Mouse (Mus musculus): ENCODE data around the gene 4931440F15Rik. TPM values are rescaled to one million over a fixed set of nuclear protein-coding genes. Genes with fewer than 3 reads are reported as not detected.
"Not testable (repeated sequence)": the region's sequence is repeated elsewhere in the genome, so short reads cannot be mapped to it uniquely, and the experiment has no call there.

Gene 4931440F15Rik
- 0.90 and 1.2 TPM in 2 replicates for polyA plus RNA-seq (2012; rRNA removed)

DNA sequence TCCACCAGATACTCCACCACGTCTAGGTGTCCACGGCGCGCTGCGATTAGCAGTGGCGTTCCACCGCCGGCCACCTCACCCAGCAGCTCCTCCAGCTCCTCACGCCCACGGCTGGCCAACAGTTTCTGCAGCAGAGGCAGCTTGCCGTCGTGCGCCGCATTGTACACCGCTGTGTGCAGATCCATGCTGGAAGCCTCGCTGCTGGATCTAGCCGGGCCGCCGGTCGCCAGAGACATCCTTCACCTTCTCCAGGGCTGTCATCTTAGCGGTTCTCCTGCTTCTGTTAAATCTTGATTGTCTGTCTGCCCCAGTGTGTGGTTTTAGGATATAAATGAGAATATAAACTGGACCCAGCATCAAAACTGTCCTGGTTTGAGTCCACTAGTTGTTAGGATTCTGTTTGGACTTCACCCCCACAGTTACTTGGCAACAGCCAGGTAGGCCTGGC, at the start of gene 4931440F15Rik:
Gene 4931440F15Rik, minus strand, starts transcription at position 398 of the 448 bp plus-strand sequence.
- H3K27ac ChIP-seq (ENCODE audit: insufficient read depth, low read length); H3K4me1 ChIP-seq (ENCODE audit: control insufficient read depth, insufficient read depth, low read length); H3K4me3 ChIP-seq (ENCODE audit: insufficient read depth, low read length): not testable (repeated sequence)

DNA sequence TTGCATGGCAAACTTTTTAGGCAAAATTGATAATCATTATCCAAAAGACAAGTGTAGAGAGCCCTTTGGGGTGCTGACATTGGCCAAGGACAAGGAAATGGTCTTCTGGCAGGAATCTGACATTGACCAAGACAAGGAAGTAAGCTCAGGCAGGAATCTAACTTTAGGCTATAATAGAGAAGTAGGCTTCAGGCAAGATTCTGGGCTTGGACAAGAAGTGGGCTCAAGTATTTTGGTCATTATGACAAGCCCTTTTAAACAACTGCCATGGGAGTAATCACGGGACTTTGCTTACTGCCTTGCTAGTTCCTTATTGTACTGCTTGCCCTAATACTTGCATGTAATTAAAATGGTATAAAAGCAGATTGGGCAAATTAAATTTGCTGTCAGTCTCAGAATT, 49.3 kb upstream of the 4931440F15Rik start:
- H3K27ac ChIP-seq (ENCODE audit: insufficient read depth, low read length): not testable (repeated sequence)

DNA sequence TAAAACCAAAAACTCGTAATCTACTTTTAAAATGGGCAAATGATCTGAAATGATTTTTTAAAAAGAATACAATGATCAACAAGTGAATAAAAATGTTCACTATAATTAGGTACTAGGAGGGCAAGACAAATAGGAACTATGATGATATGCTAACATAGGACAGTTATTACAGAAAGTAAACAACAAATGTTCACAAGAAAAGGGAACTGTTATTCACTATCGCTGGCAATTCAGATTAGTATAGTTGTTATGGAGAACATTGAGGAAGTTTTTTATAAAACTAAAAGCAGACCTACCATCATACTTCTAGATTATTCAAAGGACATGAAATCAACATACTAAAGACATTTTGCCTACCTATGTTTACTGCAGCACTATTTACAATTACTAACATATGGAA, 44.7 kb upstream of the 4931440F15Rik start:
- no peak for TF ChIP-seq CTCF (IDR thresholded peaks at IDR 0.05; ENCODE audit: extremely low read depth, insufficient read depth, low read length)
- TF ChIP-seq POLR2A (IDR thresholded peaks at IDR 0.05; ENCODE audit: extremely low read depth, insufficient read depth, low read length): no peak

More for the DNA sequence above, 49.3 kb upstream of the 4931440F15Rik start:
- H3K4me1 ChIP-seq (ENCODE audit: control insufficient read depth, insufficient read depth, low read length); H3K4me3 ChIP-seq (ENCODE audit: insufficient read depth, low read length): not testable (repeated sequence)

DNA sequence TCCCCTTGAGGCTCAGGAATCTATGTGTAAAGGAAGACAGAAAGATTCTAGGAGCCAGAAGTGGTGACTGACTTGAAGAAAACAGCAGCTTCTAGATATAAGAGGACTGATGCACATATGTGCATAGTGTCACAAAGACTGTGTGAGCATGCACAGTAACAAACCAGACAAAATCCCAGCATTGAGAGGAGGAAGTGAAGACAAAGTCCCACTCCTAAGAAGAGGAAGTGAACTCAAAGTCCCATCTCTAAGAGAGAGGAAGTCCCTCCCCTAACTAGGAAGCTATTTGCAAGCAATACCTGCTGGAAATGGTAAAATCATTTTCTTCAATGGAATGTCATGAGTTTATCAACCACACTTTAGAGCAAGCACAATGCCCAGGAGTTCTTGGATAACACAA, 38.8 kb upstream of the 4931440F15Rik start:
- Histone ChIP-seq H3K4me3 (ENCODE audit: insufficient read depth, low read length) (no peak overlapping the region), H3K27ac (ENCODE audit: insufficient read depth, low read length) (no peak overlapping the region), H3K4me1 (ENCODE audit: control insufficient read depth, insufficient read depth, low read length) (peaks cover 3% of the 10 kb centered on the region; the same call in 1 of the 2 replicates)
- TF ChIP-seq CTCF (IDR thresholded peaks at IDR 0.05; ENCODE audit: extremely low read depth, insufficient read depth, low read length) (no peak), POLR2A (IDR thresholded peaks at IDR 0.05; ENCODE audit: extremely low read depth, insufficient read depth, low read length) (no peak)

More for the DNA sequence above, 44.7 kb upstream of the 4931440F15Rik start:
- no peaks in the 10 kb centered on the region for H3K4me1 ChIP-seq (ENCODE audit: control insufficient read depth, insufficient read depth, low read length)
- no peak overlapping the region for H3K4me3 ChIP-seq (ENCODE audit: insufficient read depth, low read length)
- H3K27ac ChIP-seq (ENCODE audit: insufficient read depth, low read length): no peak overlapping the region

DNA sequence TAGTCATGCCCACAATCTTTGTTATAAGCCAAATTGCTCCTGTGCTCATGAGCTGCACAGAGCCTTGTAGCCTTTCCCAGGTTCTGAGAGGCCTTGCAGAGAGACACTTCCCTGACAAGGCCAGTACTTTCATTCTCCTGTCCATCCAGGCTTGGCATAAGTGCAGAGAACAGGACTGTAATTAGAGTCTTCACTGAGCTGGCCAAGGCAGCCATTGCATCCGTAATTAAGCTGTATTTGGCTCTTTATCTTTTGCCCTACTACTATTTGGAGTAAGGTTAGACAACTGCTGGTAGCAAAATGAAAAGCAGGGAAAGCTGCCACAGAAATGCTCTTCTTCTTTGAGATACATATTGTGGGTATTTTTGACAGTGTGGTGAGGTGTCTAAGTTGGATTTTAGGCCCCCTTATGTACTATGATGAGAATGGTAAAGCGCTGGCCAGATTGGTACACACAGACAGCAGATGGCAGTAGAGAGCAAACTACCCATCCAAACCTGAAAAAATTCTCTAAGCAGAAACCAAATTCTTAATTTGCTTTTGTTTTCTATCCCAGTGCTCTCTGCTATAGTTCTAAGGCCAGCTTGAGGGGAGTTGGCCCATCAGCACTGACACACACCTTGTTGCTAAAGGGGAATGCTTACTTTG, 36.4 kb upstream of the 4931440F15Rik start:
- TF ChIP-seq POLR2A (IDR thresholded peaks at IDR 0.05; ENCODE audit: extremely low read depth, insufficient read depth, low read length) (no peak), CTCF (IDR thresholded peaks at IDR 0.05; ENCODE audit: extremely low read depth, insufficient read depth, low read length) (peak; percentile 59)
- H3K27ac ChIP-seq (ENCODE audit: insufficient read depth, low read length): no peak overlapping the region
- peaks cover 3% of the 10 kb centered on the region; the same call in 1 of the 2 replicates for H3K4me1 ChIP-seq (ENCODE audit: control insufficient read depth, insufficient read depth, low read length)
- no peak overlapping the region for H3K4me3 ChIP-seq (ENCODE audit: insufficient read depth, low read length)

DNA sequence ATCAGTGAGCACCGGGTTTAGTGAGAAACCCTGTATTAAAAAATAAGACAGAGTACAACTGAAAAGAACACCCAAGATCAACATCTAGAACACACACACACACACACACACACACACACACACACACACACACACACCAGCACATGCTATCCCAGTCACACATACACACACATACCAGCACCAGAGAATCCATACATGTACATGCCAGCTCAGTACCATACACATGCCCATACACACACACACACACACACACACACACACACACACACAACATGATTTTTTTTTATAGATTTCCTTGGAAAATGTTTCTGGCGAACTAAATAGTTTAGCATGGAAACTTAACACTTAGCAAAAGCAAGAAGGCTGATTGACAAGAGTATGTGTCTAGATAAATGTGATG, 35.6 kb upstream of the 4931440F15Rik start:
- no peak overlapping the region for H3K4me3 ChIP-seq (ENCODE audit: insufficient read depth, low read length)
- peaks cover 3% of the 10 kb centered on the region; the same call in 1 of the 2 replicates for H3K4me1 ChIP-seq (ENCODE audit: control insufficient read depth, insufficient read depth, low read length)
- H3K27ac ChIP-seq (ENCODE audit: insufficient read depth, low read length): no peak overlapping the region
- TF ChIP-seq CTCF (IDR thresholded peaks at IDR 0.05; ENCODE audit: extremely low read depth, insufficient read depth, low read length) (no peak), POLR2A (IDR thresholded peaks at IDR 0.05; ENCODE audit: extremely low read depth, insufficient read depth, low read length) (no peak)

DNA sequence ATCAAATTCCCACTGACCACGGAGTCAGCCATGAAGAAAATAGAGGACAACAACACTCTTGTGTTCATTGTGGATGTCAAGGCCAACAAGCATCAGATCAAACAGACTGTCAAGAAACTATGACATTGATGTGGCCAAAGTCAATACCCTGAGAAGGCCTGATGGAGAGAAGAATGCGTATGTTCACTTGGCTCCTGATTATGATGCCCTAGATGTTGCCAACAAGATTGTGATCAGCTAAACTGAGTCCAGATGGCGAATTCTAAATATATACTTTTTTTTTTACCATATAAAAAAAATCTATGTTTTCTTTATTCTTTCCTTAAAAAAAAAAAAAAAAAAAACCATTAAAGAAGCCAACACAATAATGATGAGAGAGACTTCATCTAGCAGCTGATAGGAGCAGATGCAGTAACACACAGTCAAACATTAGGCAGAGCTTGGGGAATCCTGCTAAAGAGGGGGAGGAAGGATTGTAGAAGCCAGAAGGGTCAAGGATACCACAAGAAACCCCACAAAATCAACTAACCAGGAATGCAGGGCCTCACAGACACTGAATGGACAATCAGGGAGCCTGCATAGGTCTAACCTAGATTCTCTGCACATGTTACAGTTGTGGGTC, 15.2 kb upstream of the 4931440F15Rik start:
- Histone ChIP-seq H3K4me1 (ENCODE audit: control insufficient read depth, insufficient read depth, low read length) (no peaks in the 10 kb centered on the region), H3K27ac (ENCODE audit: insufficient read depth, low read length) (no peak overlapping the region), H3K4me3 (ENCODE audit: insufficient read depth, low read length) (no peak overlapping the region)
- TF ChIP-seq CTCF (IDR thresholded peaks at IDR 0.05; ENCODE audit: extremely low read depth, insufficient read depth, low read length): no peak
- TF ChIP-seq POLR2A (IDR thresholded peaks at IDR 0.05; ENCODE audit: extremely low read depth, insufficient read depth, low read length): no peak

DNA sequence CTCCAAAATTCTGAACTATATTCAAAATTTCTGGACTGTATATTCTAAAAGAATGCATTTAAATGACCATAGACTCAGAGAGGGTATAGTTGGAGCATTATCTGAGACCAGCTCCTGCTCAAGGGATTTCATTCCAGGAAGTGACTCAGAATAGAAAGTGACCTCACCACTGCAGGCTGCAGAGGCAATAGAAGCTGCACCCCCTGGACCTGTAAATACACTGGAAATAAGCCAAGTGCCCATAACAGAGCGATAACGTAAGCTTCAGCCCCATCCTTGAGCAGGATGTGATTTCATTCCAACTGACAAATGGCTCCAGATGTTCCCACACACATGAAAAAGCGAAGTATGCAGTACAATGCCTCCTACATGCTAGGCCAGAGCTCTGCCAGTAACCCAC, 14.3 kb upstream of the 4931440F15Rik start:
- Histone ChIP-seq H3K4me3 (ENCODE audit: insufficient read depth, low read length) (no peak overlapping the region), H3K27ac (ENCODE audit: insufficient read depth, low read length) (no peak overlapping the region), H3K4me1 (ENCODE audit: control insufficient read depth, insufficient read depth, low read length) (no peaks in the 10 kb centered on the region)
- TF ChIP-seq CTCF (IDR thresholded peaks at IDR 0.05; ENCODE audit: extremely low read depth, insufficient read depth, low read length) (no peak), POLR2A (IDR thresholded peaks at IDR 0.05; ENCODE audit: extremely low read depth, insufficient read depth, low read length) (no peak)

DNA sequence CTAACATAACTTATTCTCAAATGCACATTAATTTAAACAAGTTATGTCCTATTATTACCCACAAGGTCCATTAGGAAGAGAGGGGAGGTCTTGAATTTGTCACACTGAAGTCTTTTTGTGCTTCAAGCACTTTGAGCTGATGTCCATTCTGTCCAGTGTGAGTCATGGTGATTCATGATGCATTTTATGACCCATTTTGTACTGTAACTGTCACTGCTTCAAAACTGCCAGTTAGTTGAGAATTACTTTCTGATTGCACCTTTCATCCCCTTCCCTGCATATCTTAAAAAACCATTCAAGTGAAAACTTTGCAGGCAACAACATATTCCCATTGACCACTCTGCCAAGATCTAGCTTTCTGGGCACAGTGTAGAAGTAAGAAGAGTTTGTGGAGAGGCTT, 11.6 kb upstream of the 4931440F15Rik start:
- Histone ChIP-seq H3K4me1 (ENCODE audit: control insufficient read depth, insufficient read depth, low read length) (no peaks in the 10 kb centered on the region; the same call in 1 of the 2 replicates), H3K4me3 (ENCODE audit: insufficient read depth, low read length) (no peak overlapping the region), H3K27ac (ENCODE audit: insufficient read depth, low read length) (no peak overlapping the region)
- TF ChIP-seq CTCF (IDR thresholded peaks at IDR 0.05; ENCODE audit: extremely low read depth, insufficient read depth, low read length) (no peak), POLR2A (IDR thresholded peaks at IDR 0.05; ENCODE audit: extremely low read depth, insufficient read depth, low read length) (no peak)

DNA sequence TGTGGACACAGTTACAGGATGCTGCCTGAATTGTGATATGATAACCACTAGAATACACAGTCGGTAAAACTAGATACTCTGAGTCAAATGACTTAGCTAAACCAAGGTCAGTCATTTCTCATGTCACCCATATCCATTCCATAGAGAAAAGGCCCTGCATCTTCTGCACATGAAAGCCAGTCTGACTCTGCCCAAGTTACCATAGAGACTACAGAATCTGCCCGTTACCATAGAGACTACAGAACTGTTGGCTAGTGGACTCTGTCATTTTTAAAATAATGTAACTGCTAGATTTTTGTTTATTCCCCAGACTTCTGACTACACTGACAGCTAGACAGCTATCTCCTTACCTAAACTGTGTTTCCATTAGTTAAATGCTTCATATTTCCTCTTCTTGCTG, 2.3 kb upstream of the 4931440F15Rik start:
- no peak for TF ChIP-seq CTCF (IDR thresholded peaks at IDR 0.05; ENCODE audit: extremely low read depth, insufficient read depth, low read length)
- no peak for TF ChIP-seq POLR2A (IDR thresholded peaks at IDR 0.05; ENCODE audit: extremely low read depth, insufficient read depth, low read length)
- Histone ChIP-seq H3K4me3 (ENCODE audit: insufficient read depth, low read length) (no peak overlapping the region), H3K4me1 (ENCODE audit: control insufficient read depth, insufficient read depth, low read length) (no peaks in the 10 kb centered on the region; the same call in 1 of the 2 replicates), H3K27ac (ENCODE audit: insufficient read depth, low read length) (no peak overlapping the region)
